Mouse (Mus musculus) layer of hippocampus, postnatal 10 days (tissue): Measurements from ENCODE around the gene Jup. TPM values are rescaled to one million over a fixed set of nuclear protein-coding genes. Genes with fewer than 3 reads are reported as not detected.
"Not testable (repeated sequence)": the region's sequence is repeated elsewhere in the genome, so short reads cannot be mapped to it uniquely, and the experiment has no call there.

ENCODE experiments used
- DNase-seq, 2 experiments: peaks; one replicate each; pipeline ENCODE4 v3.0.0; 2021; ENCODE audit warnings: low spot score in 2 of 2
- total RNA-seq, 2 experiments: library from RNA; stranded (reverse); gene quantifications; 2 replicates each; pipeline ENCODE4 v1.2.3; 2021

The Jup gene
- total RNA-seq, 2 experiments from 2014 or later = 46.2 to 51.1 TPM

DNA sequence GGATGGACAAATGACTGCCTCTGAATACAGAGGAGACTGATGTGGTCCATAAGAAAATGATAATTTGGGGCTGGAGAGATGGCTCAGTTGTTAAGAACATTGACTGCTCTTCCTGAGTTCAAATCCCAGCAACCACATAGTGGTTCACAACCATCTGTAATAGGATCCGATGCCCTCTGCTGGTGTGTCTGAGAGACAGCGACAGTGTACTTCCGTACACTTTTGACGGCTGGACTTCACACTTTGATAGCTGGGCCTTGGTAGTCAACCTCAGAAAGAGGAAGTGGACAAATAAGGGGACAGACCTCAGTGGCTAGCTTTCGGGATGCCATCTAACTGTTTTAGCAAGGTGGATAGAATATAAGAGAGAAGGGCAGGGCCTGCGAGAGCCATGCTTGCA is 37.4 kb downstream of the Jup start:
- DNase-seq = no peak

DNA sequence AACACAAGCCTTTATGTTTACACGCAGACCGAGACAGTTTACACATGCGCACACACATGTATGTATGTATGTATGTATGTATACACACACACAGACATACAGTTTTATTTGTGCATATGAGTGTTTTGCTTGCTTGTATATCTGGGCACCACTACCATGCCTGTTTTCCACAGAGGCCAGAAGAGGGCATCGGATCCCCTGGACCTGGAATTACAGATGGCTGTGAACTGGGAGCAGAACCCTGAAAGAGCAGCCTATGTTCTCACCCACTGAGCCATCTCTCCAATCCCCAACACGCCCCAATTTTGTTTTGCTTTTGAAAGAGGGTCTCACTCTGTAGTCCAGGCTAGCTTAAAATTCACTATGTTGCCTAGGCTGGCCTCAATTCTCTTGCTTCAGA is 40.2 kb downstream of the Jup start:
- no peak for DNase-seq

DNA sequence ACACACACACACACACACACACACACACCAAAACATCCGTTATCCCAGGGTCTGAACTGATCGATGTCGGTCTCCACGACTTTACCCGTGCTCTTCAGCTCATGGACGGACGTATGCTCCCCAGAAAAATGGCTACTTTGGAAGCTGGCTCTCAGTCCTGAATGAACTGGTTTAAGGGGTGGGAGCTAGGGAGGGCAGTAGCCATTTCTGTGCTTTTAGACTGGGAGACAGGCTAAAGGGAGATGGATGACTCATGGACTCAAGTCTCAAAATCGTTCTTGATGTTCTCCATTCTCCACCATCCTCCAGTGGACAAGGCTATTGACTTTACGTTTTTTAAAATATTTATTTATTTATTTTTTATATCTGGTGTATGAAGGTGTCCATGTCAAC is 40.7 kb downstream of the Jup start:
- DNase-seq = no peak

DNA sequence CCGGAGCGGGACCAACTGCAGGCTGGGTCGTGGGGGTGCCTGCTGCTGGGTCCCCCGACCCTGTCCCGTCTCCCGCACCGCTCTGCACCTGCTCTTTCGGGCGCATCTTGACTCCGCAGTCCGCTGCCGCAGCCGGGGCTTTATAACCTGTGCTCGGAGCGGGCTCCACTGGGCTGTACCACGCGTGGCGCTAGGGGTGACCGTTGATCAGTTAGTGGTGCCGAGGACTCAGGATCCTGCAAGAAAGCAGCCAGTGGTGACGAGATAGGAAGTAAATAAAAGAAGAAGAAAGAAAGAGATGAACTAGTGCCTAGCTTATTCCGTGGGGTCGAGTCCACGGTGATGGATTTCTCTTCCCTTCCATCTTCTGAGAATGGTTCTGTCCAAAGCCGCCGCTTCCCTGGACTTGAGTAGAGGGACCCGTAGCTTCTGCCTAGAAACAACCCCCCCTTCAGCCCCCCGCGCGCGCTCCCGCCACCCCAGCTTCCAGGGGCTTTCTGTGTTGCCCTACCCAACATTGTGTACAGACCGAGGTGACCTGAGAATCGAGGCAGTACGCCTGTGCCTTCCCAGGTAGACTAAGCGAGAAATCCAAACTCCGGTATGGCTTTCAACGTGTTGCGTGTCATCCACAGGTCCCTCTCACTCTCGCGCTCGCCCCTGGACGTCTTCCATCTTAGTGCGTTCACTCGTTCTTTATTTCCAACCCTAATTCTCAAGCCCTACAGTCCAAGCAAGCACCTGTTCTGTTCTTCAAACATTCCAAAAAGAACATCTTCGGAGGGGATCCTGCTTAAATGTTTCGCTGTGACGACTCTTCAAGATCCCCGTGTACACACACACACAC is 41.4 kb downstream of the Jup start, which contains the start of gene Hap1:
Gene Hap1, minus strand, starts transcription at position 157 of the 847 bp plus-strand sequence.
- peak; percentile 73 to 81 for DNase-seq

DNA sequence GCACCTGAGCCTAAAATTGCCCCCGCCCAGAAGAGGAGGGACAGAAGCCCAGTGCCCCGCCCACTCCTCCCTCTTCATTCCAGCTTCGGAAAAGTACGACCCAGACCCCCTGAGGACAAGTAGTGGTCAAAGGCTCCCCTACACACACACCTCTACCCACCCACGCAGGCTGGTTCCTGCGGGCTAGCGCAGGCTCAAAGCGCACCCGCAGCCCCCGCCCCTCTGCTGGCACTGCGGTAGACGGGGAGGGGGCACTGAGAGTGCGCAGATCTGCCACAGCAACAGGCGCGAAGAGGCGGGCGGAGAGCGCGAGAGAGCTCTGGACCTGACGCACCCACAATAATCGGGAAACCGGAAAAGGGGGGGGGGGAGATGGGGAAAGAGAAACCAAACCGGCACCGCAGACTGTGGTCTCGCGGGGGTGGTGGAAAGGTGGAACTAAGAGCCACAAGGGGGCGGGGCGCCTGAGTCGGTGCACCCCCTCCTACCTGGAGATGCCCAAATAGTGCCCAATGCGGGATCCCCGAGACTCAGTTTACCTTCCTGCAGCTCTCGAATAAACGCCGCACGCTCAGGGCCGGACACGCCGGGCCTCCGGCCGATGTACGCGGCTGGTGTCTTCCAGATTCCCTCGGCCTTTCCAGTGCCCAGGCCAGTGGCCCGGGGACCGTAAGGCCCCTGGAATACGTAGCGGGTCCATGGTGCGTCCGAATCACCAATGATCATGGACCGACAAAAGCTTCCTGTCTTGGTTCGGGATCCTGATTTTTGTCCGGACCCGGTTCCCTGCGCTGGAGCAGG is 42.2 kb downstream of the Jup start:
- peak; percentile 54 to 68 for DNase-seq

DNA sequence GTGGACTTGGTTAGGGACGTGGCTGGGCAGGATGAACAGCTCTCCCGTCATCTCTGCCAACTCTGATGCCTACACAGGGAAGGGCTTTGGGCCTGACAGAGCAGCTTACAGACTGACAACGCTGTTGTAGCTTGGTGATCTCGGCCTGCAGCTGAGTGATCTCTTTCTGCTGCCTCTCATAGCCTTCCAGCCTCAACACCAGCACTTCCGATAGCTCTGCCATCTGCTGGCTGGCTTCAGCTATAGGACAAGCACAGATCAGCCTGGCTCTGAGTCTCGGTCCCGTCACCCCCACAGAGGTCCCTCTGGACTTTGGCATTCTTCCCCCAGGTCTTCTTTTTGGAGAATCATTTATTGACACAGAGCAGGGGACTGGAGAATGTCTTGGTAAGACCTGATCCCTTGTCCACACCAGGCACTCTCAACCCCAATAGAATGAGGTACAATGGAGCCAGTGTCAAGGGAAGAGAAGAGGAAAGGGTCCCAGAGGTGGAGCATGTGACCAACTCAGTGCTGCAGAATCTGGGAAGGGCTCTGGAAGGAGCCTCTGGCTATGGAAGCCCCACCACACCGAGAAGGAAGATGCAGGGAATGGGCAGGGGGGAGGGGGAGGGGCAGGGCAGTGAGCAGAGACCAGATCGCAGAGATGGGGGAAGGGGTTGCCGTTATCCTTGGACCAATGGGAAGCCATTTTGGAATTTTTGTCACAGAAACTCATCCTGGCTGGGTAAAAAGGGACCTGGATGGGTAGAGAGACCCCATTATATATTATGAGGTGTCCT is 45.3 kb downstream of the Jup start:
- DNase-seq = peak in 1 of 2 experiments; percentile 51

DNA sequence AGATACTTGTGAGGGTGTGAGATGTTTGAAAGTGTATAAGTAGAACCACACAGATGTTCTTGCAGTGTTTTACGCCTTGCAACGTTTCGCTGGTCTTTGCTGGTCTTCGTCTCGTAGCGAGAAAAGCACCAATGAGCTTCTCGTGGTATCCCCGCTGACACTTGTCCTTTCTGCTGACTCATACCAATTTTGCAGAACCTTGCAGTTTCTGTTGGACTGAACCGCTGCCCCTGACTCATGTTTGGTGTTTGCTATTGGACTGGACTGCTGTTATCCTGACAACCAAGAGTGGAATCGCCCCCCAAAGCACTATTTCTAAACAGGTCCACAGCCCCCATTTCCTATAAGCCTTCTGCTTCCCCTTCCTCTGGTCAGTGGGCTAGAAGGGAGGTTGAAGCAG is 53.3 kb downstream of the Jup start:
- no peak for DNase-seq

DNA sequence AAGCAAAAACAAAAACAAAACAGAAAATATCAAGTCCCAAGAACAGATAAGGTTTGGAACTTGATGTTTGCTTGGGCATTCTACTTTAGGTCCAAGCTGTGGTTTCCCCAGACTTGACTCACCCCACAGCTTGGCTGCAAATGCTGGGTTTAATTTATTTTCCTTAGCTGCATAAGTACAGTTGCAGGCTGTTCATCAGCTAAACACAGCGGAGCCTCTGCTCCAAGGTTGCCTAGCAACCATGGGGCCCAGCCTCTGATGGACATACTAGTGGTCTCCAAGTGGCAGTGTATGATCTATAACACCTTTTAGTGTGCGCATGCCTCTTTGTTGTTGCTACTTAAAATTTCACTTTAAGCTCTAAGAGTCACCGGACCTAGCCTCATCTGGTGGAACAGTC is 61.8 kb downstream of the Jup start:
- DNase-seq = no peak

DNA sequence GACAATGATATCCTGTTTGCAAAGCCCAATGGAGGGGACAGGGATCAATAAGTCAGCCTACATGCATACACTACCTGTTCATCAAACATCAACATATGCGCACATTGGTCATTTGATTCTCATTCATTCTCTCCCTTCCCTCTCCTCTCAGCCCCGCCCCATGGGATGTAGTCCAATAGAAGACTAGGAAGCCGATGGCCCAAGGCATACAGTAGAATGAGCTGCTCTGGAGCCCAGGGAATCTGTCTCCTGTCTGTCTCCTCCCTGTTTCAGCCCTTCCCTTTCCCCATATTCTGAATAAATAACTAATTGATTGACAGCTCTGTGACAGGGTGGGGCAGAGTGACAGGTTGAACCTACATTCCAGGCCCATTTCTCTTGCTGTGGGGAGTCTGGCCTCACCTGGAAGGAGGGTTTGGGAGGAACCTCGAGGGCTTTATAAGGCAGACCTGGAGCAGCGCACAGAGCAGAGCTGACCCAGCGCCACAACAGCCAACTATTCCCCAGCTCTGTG is 63.6 kb downstream of the Jup start, which contains the start of gene Gast:
Gene Gast, plus strand, starts transcription at position 464 of the 514 bp plus-strand sequence.
- no peak for DNase-seq

DNA sequence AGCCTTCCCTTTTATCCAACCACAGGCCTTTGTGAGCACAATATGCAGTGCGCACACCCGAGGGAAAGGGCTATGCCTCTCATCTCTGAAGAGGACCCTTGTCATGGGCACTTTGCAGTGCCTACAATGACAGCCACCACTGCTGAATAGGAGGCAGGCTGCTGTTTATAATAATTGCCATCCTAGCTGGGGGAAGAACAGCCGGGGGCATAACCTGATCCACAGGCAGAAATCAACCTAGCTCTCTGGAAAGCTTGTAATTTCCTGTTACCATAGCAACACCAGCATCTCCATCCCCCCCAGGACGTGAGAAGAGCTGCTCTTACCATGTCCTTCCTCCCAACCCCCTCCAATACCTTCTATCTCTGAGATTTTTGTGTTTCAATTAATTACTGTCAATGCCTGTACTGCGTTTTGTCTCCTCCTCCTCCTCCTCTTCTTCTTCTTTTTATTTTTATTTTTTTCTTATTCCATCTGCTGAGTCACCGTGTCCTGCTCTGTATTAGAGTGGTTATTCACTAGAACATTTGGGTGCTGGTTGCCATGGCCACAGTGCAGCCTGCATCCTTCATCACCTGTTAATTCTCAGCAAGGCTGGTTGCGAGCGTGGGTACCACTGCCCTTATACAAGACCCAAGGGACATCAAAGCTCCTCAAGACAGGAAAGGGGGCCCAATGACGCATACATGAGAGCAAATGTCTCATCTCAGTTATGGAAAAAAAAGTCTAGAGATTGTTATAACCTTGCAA is 64.6 kb downstream of the Jup start:
- DNase-seq = peak in 1 of 2 experiments; percentile 45

DNA sequence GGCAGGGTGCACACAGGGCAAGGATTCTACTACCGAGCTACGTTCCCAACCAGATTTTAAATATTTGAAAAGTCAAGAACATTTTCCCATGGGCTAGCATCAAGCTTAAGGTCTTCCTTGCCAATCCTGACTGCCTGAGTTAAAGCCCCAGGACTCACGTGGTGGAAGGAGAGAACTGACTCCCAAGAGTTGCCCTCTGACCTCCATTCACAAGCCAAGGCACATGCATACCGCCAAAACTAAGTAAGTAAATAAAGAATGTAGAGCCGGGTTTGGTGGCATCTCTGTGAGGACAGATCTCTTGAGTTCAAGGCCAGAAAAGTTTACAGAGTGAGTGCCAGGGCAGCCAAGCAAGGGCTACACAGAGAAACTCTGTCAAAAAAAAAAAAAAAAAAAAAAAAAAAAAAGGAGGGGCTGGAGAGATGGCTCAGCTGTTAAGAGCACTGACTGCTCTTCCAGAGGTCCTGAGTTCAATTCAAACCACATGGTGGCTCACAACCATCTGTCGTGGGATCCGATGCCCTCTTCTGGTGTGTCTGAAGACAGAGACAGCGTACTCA is 66.7 kb downstream of the Jup start:
- not testable (repeated sequence) for DNase-seq

DNA sequence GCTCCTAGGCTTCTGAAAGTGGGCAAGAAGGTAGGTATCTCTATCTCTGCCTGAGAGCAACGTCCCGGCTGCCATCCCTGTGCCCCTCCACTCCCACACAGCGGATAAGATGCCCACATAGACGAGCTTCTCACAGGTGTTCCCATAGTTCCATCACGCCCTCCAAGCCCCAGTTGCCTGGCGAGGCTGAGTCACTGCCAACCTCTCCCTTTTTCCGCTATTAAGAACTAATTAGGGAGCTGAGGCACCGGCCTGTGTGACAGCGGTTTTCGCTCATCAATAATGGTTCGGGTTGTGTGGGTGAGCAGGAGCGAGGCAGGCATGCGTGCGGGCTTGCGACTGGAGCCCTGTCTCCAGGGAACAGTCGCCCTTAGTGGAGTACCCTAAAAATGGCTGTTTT is 67.3 kb downstream of the Jup start:
- no peak for DNase-seq

DNA sequence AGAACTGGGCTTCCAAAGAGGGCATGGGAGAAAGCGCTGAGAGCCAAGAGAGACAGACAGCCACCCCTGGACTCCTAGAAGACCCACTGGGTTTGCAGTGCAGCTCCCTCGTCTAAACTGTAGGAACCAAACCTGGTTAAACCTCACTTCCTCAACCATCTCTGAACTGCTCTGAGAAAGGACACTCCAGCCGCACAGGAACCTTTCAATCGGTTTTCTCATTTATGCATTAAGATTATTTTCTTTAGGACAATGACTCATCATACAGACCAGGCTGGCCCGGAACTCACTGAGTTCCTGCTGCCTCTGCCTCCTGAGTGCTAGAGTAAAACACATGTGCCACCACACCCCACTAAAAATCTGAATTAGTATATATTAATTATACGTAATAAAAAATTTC is 69.8 kb downstream of the Jup start:
- DNase-seq = no peak

DNA sequence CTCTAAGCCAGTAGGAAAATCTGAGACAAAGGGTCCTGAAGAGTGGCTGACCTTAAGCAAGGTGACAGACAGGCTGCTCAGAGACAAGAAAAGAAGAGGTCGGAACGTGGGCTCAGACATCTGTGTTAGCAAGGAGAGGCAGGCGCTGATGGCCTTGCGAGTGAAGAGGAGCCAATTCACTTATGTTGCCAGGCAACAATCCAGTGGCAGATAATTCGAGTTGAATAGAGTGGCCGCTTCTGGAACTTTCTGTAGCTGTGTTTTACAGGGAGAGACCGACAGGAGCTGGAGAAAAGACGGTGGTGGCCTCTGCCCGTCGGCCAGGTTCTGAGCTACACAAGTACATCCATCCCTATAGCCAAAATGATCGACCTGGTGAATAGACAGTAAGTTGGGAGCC is 70.2 kb downstream of the Jup start:
- no peak for DNase-seq

DNA sequence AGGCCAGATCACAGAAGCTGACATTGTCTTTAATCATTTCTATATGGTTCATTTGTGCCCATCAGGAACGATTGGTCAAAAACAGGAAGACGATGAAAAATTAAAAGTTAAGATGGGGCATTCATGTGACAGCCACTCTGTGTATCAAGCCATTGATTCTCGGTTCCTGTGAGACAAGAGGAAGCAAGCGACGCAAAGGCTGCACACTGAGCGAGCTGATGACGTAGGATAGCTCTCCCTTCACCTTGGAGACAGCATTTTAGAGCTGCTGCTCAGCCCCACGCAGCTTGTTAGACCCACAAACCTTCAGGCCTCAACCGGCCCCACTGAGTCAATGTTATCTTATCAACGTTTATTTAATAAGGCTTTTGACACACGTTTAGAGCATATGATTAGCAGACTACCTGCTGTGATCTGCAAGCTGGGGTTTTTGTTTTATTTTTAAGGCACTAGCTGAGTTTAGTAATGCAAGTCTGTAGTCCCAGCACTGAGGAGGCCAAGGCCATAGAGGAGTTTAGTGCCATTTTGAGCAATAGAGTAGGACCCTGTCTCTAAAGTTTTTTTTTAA is 72.4 kb downstream of the Jup start:
- no peak for DNase-seq

DNA sequence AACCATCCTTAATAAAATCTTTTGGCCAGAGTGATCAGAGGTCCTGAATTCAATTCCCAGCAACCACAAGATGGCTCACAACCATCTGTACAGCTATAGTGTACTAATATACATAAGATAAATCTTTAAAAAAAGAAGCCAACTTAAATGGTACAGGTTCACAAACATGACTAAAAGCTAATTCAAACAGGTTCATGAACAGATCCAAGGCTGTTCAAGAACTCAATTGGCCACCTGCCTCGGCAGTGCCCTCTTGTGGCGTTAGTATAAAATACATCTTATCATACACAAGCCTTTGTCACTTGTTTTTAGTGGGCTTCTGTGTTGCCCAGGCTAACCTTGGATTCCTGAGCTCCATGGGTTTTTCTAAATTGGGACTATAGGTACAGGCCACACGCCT is 74.0 kb downstream of the Jup start:
- DNase-seq = peak; percentile 55 to 73

DNA sequence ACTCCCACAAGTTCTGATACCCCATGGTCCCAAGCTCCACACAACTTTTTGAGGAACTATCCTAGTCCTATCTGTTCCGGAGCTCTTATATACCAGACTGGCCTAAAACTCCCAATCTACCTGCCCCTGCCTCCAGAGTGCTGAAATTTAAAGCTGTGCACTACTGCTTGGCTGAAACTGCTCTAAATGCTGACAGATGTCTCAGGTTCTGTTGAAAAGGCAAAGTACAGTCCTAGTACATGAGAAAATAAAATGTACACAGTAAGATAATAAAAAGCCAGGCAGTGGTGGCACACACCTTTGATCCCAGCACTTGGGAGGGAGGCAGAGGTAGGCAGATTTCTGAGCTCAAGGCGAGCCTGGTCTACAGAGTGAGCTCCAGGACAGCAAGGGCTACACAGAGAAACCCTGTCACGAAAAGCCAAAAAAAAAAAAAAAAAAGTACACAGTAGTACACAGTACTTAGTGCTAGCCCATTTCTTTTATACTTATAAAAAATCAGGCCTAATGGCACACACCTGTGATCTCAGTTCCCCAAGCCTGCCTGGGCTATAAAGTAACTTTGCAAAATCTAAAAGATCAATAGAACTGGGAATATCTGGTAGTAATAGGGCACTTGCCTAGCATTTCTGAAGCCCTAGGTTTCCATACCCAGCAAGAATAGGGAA is 74.8 kb downstream of the Jup start:
- no peak for DNase-seq

DNA sequence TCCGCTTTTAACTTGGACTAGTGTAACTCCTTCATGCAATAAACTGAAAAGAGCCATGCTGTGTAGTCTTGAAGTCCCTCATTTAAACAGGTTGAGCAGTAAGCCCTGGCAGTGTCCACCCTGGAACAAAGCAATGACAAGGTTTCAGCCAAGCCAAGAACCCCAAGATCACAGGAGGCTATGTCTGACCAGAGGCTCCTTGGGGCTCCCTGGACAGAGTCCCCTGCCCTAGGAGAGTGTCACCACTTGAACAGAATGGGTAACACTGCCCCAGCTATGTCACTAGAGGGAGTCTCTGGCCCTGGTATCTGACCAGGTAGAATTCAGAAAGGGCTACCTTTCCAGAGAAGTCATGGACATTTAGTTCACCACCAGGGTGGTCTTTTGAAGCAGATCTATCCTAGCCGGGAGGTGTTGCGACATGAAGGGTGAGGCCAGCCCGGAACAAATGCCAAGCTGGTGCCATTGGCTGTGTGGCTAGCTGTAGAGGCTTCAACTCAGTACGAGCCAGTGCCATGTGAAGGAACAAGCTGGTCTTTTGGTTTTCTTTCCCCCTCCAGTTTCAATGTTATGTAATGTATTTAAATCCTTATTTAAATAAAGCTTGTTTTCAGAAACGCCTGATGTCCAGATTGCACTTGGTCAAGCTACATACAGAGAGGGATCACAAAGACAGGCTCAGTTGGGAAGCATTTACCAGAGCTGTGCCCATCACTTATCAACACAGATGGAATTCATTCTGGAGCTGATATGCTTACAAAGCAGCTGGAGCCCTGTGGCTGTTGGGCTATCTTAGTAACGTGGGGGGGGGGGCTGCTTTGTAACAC is 75.9 kb downstream of the Jup start:
- DNase-seq = not testable (repeated sequence)
